Mouse (Mus musculus): ENCODE results near the gene Macc1. TPM values are rescaled to one million over a fixed set of nuclear protein-coding genes. Genes with fewer than 3 reads are reported as not detected.
A peak's percentile ranks its signal among the peaks of the same experiment; 100 is the strongest.

Gene Macc1
- total and polyA plus RNA-seq, 3 experiments = not detected

GRCm38 (mm10) chr12:119276282-119276681, 37.8 kb upstream of the Macc1 start:
- Histone ChIP-seq H3K79me2 (replicated peaks; ENCODE audit: control insufficient read depth, insufficient read depth, low read length) (no peaks in the 10 kb centered on the region), H3K9ac (ENCODE audit: low read depth, low read length) (no peak overlapping the region), H3K36me3 (ENCODE audit: control insufficient read depth, insufficient read depth, low read length) (no peaks in the 10 kb centered on the region), H3K27ac (no peak overlapping the region), H3K27me3 (ENCODE audit: control insufficient read depth, insufficient read depth, low read length) (no peaks in the 10 kb centered on the region), H3K4me1 (ENCODE audit: control insufficient read depth, insufficient read depth, low read length) (no peaks in the 10 kb centered on the region), H3K4me3 (no peak overlapping the region)
- 78% methylated on average over 1 of the region's 1 CpGs for WGBS
- no peak for TF ChIP-seq CTCF (IDR thresholded peaks at IDR 0.05)
- intact Hi-C loops (cut with DNase I) = no loop called here
- DNase-seq = no peak

GRCm38 (mm10) chr12:119291618-119292017, 22.5 kb upstream of the Macc1 start:
- Histone ChIP-seq H3K79me2 (replicated peaks; ENCODE audit: control insufficient read depth, insufficient read depth, low read length) (no peaks in the 10 kb centered on the region), H3K36me3 (ENCODE audit: control insufficient read depth, insufficient read depth, low read length) (no peaks in the 10 kb centered on the region), H3K27me3 (ENCODE audit: control insufficient read depth, insufficient read depth, low read length) (no peaks in the 10 kb centered on the region), H3K4me3 (no peak overlapping the region), H3K4me1 (ENCODE audit: control insufficient read depth, insufficient read depth, low read length) (no peaks in the 10 kb centered on the region), H3K9ac (ENCODE audit: low read depth, low read length) (no peak overlapping the region), H3K27ac (no peak overlapping the region)
- intact Hi-C loops (cut with DNase I) = no loop called here
- no peak for DNase-seq
- 91% methylated on average over 6 of the region's 6 CpGs for WGBS
- TF ChIP-seq CTCF (IDR thresholded peaks at IDR 0.05) (no peak), EP300 (IDR thresholded peaks at IDR 0.05; ENCODE audit: insufficient read depth, low read depth, low read length) (no peak), POLR2A (IDR thresholded peaks at IDR 0.05; ENCODE audit: insufficient read depth, low read depth, low read length) (no peak)

GRCm38 (mm10) chr12:119303618-119304017, 10.5 kb upstream of the Macc1 start:
- no peak overlapping the region for H3K9ac ChIP-seq (ENCODE audit: low read depth, low read length)
- H3K79me2 ChIP-seq (replicated peaks; ENCODE audit: control insufficient read depth, insufficient read depth, low read length) = no peaks in the 10 kb centered on the region
- TF ChIP-seq POLR2A (IDR thresholded peaks at IDR 0.05; ENCODE audit: insufficient read depth, low read depth, low read length) (no peak), EP300 (IDR thresholded peaks at IDR 0.05; ENCODE audit: insufficient read depth, low read depth, low read length) (no peak), CTCF (IDR thresholded peaks at IDR 0.05) (no peak)
- H3K27ac ChIP-seq = no peak overlapping the region
- no peak overlapping the region for H3K4me3 ChIP-seq
- no peaks in the 10 kb centered on the region for H3K36me3 ChIP-seq (ENCODE audit: control insufficient read depth, insufficient read depth, low read length)
- no peaks in the 10 kb centered on the region for H3K4me1 ChIP-seq (ENCODE audit: control insufficient read depth, insufficient read depth, low read length)
- intact Hi-C loops (cut with DNase I) = no loop called here
- no peak for DNase-seq
- no peaks in the 10 kb centered on the region for H3K27me3 ChIP-seq (ENCODE audit: control insufficient read depth, insufficient read depth, low read length)

- intact Hi-C loops (cut with DNase I) = no loop called here
These were observed 881 bp upstream of the Macc1 start for GRCm38 (mm10) chr12:119313014-119313763.

GRCm38 (mm10) chr12:119318799-119319198, 4.7 kb downstream of the Macc1 start:
- no peak for DNase-seq
- H3K27ac ChIP-seq = no peak overlapping the region
- 50% methylated on average over 1 of the region's 1 CpGs for WGBS
- no peak overlapping the region for H3K4me3 ChIP-seq
- no peaks in the 10 kb centered on the region for H3K27me3 ChIP-seq (ENCODE audit: control insufficient read depth, insufficient read depth, low read length)
- H3K36me3 ChIP-seq (ENCODE audit: control insufficient read depth, insufficient read depth, low read length) = no peaks in the 10 kb centered on the region
- H3K79me2 ChIP-seq (replicated peaks; ENCODE audit: control insufficient read depth, insufficient read depth, low read length) = no peaks in the 10 kb centered on the region
- no peak for TF ChIP-seq CTCF (IDR thresholded peaks at IDR 0.05)
- no peak for TF ChIP-seq EP300 (IDR thresholded peaks at IDR 0.05; ENCODE audit: insufficient read depth, low read depth, low read length)
- TF ChIP-seq POLR2A (IDR thresholded peaks at IDR 0.05; ENCODE audit: insufficient read depth, low read depth, low read length) = no peak
- intact Hi-C loops (cut with DNase I) = no loop called here
- H3K4me1 ChIP-seq (ENCODE audit: control insufficient read depth, insufficient read depth, low read length) = no peaks in the 10 kb centered on the region
- H3K9ac ChIP-seq (ENCODE audit: low read depth, low read length) = no peak overlapping the region

More at GRCm38 (mm10) chr12:119313014-119313763, 881 bp upstream of the Macc1 start:
- DNase-seq = no peak
- H3K36me3 ChIP-seq (ENCODE audit: control insufficient read depth, insufficient read depth, low read length) = no peaks in the 10 kb centered on the region
- H3K27ac ChIP-seq = no peak overlapping the region
- no peak overlapping the region for H3K9ac ChIP-seq (ENCODE audit: low read depth, low read length)
- H3K4me3 ChIP-seq = no peak overlapping the region
- TF ChIP-seq CTCF (IDR thresholded peaks at IDR 0.05) = no peak
- no peak for TF ChIP-seq POLR2A (IDR thresholded peaks at IDR 0.05; ENCODE audit: insufficient read depth, low read depth, low read length)
- no peak for TF ChIP-seq EP300 (IDR thresholded peaks at IDR 0.05; ENCODE audit: insufficient read depth, low read depth, low read length)
- no peaks in the 10 kb centered on the region for H3K4me1 ChIP-seq (ENCODE audit: control insufficient read depth, insufficient read depth, low read length)
- 51% methylated on average over 3 of the region's 3 CpGs for WGBS
- H3K27me3 ChIP-seq (ENCODE audit: control insufficient read depth, insufficient read depth, low read length) = no peaks in the 10 kb centered on the region
- no peaks in the 10 kb centered on the region for H3K79me2 ChIP-seq (replicated peaks; ENCODE audit: control insufficient read depth, insufficient read depth, low read length)

GRCm38 (mm10) chr12:119325400-119325799, 11.3 kb downstream of the Macc1 start:
- intact Hi-C loops (cut with DNase I) = loop anchor here (2.0 to 10.0 kb wide), 3 partner anchors 299 to 391 kb away; no protein-coding TSS in a partner anchor

More at GRCm38 (mm10) chr12:119325400-119325799, 11.3 kb downstream of the Macc1 start:
- no peak overlapping the region for H3K27ac ChIP-seq
- H3K4me3 ChIP-seq = no peak overlapping the region
- no peak for DNase-seq
- TF ChIP-seq CTCF (IDR thresholded peaks at IDR 0.05) (peak; percentile 63), POLR2A (IDR thresholded peaks at IDR 0.05; ENCODE audit: insufficient read depth, low read depth, low read length) (no peak)
- H3K27me3 ChIP-seq (ENCODE audit: control insufficient read depth, insufficient read depth, low read length) = no peaks in the 10 kb centered on the region
- no peak overlapping the region for H3K9ac ChIP-seq (ENCODE audit: low read depth, low read length)
- H3K4me1 ChIP-seq (ENCODE audit: control insufficient read depth, insufficient read depth, low read length) = no peaks in the 10 kb centered on the region
- H3K36me3 ChIP-seq (ENCODE audit: control insufficient read depth, insufficient read depth, low read length) = no peaks in the 10 kb centered on the region
- H3K79me2 ChIP-seq (replicated peaks; ENCODE audit: control insufficient read depth, insufficient read depth, low read length) = no peaks in the 10 kb centered on the region

Measured in heart, adult 2 months (tissue).